Mouse (Mus musculus) right cerebral cortex, adult 2 months (tissue): ENCODE measurements around the gene Pnliprp1.
A peak's percentile ranks its signal among the peaks of the same experiment; 100 is the strongest.

Experiments used
- DNase-seq, 2 experiments: peaks; one replicate each; pipeline ENCODE4 v3.0.0; 2021 to 2022; ENCODE audit warnings: low spot score in 2 of 2

The Pnliprp1 gene

DNA sequence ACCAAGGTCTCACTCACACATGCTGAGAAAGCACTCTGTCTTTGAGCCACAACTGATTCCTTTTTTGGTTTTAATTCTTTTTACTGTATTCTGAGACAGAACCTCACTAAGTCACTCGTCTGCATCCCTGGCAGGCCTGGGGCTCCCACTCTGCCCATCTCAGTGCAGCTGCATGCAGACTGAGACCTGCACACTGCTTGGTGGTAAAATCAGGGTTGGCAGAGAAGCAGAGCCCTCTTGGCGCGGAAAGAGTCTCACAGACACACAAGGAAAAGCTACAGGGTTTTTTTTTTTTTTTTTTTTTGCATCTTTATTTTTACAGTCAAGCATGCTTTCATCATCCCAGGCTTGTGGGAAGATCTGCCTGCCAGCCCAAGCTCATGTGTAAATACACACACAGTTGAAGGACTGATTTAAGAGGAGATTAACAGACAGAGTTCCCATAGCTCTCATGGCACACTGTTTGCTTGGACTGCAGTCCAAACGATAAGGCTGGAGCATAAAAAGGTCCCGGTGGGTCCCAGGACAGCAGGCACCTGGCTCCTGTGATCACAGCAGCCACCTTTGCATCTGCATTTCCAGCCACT lies at the start of gene Pnliprp1:
Gene Pnliprp1 (plus strand): TSS at position 443 of the 587 bp plus-strand sequence.
- DNase-seq, result peak; percentile 6 to 8

DNA sequence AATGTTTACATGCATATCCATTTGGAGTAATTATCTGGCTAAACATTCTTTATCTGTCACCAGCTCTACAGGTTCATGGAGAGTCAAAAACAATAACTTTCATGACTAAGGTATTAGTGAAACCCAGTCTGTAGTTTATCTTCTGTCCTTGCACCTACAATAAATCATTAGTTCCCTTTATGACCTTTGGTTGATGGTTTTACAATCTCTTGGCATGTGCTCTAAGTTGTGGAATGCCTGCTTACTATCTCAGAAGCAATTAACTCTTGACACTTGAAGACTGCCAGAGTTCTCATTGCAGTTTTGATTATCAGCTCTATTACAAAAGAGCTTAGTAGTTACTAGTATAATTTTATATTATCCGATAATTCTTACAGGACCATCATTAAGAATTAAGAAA lies 39.8 kb upstream of the Pnliprp1 start:
- DNase-seq, result no peak

DNA sequence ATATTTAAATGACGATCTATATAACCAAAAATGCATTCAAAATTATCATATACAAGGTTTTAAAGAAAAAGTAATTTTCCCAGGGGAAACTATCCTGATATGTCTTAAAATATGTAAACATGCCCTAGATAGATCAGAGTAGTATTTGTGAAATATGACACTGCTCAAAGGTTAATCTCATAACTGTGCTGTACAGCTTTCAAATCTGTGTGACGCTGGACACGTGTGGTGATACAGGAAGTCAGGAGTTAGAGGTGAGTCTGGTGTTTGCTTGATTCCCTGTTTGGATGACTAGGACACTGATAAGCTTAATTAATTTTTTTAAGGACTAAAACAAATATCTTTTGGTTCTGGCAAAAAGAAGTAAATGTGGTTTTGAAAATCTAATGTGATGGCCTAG lies 33.4 kb upstream of the Pnliprp1 start:
- no peak for DNase-seq

DNA sequence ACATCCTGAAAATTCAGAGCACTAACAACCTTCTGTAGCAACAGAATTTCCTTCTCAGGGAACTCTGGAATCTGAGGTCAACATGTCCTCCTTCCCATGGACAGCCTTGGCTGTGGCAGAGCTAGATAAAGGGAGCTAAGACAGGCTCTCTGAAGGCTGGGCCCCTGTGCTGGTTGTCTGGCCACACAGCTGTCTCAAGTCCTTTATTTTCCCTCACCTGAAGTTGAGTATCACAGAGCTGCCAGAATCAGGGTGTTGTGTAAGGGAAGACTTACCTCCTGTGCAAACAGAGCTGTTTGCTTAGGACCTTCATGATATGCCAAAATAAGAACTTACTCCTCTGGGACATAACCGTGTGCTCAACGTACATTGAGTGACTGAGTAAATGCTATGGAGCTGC lies 32.5 kb upstream of the Pnliprp1 start:
- no peak for DNase-seq

DNA sequence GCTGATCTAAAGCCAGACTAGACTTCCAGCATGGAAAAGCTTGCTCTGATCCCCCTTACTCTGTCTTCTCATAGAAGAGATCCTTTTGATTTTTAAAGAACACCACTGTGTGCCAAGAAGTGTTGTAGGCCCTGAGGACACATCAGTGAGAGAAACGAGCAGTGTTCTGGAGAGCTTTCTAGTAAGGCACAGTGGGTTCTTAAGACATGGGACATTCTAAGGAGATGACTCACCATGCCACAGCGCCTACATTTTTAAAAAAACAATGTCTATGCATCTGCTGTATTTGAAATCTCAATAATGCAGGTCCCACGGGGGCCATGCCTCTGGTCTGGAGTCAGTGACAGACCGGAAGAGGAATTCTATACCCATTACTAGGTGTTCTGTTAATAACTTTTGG lies 24.1 kb upstream of the Pnliprp1 start:
- peak in 1 of 2 experiments; percentile 5 for DNase-seq

DNA sequence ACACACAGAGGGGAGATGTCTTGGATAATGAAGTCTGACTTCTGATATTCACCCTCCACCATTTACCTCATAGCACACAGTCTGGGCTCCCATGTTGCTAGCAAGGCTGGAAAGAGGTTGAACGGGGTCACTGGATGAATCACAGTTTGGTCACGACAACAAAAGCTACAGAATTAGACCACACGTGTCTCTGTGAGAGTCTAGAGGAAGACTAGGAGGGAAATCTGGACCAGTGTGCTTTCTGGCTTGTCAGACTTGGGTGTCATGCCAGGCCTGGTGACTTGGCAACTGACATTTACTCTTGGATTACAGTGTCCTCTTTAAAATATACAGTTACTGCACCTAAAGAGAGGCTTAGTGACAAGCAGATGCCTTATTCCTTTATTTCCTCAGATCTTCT lies 20.1 kb upstream of the Pnliprp1 start:
- DNase-seq, result no peak

DNA sequence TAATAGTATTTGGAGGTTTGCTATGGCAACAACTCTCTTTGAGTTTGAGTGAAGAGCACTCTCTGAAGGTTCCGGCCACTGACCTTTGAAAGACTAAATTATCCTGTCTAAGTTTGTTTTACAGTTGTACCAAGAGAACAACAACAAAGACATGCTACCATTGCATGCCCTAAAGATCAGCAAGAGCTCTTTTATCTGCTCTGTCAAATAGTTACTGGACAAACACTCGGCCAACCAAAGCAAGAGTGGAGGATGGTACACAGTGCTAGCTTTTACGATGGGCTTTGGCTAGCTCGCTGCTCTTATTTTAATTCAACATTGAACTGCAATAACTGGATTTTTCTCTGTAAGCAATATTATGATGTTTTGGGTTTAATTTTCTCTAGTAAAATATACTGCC lies 10.8 kb upstream of the Pnliprp1 start:
- DNase-seq, result no peak

DNA sequence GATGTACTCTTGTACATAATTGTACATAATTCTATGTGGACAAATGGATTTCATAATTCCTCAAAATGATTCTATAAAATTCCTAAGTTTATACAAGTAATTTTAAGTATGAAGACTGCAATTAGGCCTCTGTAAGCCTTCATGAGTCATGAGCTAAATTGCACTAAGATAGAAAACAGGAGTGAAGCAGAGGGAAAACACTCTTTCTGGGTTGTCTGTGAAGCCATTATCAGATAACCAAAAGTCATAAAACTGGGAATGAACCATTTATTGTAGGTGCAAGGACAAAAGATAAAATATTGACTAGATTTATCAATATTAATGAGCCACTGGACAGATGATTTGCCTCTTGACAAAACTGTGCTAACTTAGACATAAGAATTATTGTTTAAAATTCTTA lies 8.2 kb upstream of the Pnliprp1 start:
- DNase-seq, result no peak

DNA sequence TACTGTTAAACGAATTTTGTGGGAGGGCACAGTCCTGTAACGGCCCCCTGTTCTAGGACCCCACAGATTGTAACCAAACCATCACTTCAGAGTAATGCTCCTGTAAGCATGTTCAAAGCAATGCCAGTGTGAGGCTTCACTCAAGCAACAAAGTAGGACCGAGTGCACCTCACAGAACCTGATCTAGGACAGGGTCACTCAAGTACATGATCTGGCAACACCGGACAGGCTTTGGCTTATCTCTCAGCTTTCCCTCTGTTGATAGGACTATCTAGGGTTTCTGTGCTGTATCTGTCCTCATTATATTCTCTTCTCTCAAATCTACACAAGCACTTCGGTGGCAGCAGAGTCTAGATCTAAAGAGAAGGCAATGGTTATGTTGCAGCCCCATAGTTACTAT lies 2.1 kb upstream of the Pnliprp1 start:
- no peak for DNase-seq

DNA sequence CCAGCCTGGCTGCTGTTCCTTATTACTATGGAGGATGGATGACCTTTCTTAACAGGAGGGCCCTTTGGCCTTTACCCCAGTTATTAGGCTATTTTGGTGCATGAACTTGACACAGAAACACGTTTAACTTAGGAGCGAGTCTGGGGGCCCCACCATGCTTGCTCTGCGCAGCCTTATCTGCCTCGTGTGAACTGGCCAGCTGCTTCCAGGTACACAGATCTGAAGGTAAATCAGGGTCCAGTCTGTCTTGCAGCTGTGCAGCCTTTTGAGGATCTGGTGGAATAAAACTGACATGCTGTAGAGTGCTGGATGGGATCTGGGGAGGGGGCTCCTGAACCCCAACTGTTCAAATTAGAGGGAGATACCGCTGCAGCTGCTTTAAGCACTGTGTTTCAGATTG lies 931 bp upstream of the Pnliprp1 start:
- no peak for DNase-seq

DNA sequence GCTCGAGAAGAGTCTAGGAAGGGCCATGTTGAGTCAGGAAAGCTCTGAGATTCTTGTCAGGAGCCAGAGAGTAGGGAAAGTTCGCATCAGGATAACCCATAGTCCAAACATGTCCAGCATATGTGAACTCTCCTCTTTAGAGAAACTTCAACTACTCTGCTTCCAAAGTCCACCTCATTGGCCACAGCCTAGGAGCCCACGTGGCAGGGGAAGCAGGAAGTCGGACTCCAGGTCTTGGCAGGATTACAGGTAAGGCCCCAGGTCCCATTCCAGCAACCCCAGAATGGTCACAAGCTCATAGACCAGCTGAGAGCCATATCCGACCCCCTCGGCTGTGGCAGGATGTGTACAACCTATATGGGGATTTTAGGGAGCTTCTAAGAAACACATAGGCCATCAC lies 4.5 kb downstream of the Pnliprp1 start:
- no peak for DNase-seq

DNA sequence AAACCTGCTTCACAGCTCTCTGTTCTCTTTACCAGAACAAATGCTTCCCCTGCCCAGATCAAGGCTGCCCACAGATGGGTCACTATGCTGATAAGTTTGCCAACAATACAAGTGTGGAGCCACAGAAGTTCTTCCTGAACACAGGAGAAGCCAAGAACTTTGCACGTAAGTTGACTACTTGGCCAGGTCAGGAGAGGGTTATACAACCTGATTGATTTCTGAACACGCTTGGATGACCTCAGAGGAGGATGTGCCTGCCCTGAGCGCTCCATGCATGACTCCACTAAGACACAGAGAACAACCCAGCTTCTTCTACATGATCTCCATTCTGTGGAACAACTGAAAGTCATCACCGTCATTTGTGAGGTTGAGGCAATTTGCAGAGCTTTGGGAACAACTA lies 9.4 kb downstream of the Pnliprp1 start:
- no peak for DNase-seq

DNA sequence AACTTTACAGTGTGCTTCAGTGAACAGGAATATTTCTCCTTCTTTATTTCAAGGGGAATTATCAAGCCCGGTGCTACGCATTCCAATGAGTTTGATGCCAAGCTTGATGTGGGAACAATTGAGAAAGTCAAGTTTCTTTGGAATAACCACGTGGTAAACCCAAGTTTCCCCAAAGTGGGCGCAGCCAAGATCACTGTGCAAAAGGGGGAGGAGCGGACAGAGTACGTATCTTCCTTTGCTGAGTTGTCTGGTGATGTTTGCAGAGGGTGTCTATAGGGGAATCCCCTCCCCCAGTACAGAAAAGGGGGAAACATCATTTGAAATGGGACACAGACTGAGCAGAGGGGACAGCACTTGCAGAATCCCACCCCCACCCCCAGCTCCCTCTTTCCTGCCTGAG lies 12.3 kb downstream of the Pnliprp1 start:
- no peak for DNase-seq

DNA sequence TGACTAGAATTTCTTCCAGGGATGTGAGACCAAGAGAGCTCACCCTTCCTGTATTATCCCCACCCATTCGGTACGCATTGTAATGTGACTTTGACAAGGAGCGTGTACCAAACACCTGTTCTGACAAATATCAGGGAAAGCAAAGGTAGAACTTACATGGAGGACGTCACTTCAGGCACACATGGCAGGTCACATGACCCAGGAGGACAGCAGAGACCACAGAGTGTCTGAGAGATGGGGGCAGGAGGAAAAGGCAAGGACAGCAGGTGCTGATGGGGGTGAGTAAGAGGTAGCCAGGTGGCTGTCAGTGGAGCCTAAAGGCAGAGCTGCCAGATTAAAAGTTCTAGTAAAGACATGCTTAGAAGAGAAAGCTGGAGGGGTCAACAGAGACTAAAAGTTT lies 14.0 kb downstream of the Pnliprp1 start:
- no peak for DNase-seq

DNA sequence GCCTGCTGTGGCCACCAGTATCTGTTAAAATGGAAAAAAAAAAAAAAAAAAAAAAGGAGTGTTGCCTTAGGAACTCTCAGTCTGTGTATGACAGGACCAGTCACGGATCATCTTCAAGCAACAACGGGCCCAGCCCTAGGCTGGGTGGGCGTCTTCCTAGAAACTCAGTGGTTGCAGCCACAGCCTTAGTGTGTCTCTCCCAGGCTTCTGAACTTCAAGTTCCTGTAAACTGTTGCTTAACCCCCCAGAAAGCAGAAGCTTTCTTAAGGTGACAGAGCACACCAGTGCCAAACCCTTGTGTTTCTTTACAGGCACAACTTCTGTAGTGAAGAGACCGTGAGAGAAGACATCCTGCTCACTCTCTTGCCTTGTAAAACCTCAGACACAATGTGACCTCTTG lies 15.0 kb downstream of the Pnliprp1 start:
- DNase-seq, result no peak

DNA sequence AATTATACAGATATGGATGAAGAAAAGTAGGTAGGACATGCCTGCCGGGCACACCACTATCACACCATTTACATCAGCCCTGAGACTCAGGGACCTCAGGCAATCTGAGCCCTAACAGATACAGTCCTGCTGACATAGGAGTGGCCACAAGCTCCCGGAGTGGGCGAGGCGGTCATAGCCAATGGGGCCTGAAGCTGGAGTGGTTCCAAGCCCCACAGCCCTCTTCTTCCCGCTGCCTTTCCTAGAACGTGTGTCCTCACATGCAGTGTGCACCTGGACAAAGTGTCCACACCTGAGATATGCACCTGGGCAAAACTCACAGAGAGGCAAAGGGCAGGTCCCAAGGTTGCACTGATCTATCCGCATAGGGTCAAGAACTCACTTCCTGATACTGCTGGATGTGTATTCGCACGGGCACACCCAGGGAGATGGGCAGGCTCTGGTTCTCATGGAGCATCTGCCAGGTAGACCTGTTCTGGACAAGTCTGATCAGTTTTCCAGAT lies 18.9 kb downstream of the Pnliprp1 start:
- DNase-seq, result no peak

DNA sequence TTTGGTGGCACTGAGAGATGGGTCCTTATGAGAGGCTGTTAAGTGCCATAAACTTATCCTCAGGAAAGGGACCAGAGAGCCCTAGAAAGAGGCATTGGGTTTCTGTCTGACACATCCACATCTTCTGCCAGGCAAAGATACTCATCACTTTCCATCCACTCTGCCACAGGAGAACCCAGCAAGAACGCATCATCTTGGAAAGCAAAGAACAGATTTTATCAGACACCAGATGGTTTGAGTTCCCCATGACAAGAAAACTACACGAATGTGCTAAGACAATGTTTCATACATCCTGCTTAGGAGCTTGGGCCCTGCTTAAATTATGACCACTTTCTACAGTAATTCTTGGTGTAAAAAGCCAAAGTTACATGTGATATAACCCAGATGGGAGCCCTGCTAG lies 22.1 kb downstream of the Pnliprp1 start:
- no peak for DNase-seq

DNA sequence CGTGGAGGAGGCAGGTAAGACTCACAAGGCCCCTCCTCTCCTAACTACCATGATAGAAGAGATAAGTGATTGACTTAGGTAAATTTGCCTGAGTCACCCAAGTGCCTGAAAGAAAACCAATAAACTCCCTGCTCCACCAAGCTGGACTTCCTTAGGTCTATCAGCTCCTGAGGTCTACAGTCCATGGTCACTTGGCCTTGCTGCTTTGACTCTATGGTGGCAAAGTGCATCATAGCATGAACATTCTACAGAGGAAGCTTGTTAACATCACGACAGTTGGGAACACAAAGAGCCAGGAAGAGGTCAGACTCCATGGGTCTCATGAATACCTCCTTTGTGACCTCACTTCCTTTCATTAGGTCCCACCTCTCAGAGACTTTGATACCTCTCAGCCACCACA lies 22.8 kb downstream of the Pnliprp1 start:
- DNase-seq, result no peak

DNA sequence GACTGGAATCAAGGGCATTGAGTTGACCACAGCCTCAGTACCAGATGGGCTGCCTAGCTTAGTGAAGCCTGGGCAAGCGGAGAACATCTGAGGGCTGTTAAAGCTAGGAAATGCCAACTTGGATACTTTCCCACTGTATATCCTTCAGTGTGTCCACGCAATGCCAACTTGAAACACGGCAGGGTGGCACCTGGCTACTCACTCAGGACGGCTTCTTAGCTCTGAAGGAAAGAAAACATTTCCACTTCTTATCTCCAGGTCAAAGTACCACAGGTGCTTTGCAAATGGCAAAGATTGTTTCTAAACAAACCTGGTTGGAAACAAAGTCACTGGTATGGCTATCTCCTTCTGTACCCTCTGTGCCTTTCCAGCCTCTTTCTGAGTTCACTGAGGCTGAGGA lies 30.2 kb downstream of the Pnliprp1 start:
- DNase-seq, result no peak

DNA sequence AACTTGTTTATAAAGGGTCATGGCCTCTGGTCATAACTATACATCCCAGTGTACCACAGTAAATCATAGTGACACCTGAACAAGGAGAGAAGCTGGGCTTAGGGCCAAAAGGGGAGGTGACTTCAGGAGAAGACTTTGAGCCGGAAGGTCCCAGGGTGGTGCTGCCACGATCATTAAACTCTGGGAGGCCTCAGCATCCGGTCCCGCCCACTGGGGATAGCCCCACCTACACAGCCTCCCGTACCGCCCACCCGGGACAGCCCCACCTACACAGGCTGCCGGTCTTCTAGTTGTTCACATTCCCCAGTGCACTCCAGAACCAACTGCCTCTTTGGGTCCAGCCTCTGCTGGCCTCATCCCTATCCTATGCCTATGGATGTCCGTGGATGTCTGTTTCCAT lies 30.7 kb downstream of the Pnliprp1 start, which contains the start of gene Pnliprp2:
Gene Pnliprp2 (plus strand): TSS at position 297 of the 400 bp plus-strand sequence.
- no peak for DNase-seq

DNA sequence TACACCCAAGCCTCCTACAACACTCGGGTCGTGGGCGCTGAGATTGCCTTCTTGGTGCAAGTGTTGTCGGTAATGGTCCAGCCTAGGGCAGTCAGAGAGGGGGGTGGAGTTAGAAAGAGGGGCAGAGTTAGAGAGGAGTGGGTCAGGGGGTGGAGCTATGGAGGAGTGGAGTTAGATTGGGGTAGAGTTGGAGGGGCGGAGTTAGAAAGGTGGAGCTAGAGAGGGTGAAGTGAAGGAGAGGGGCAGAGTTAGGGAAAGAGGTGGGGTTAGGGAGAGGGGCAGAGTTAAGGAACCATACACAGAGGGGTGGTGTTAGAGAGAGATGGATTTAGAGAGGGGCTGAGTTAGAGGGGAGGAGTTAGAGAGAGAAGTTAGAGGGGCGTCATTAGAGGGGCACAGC lies 33.6 kb downstream of the Pnliprp1 start:
- DNase-seq, result no peak

DNA sequence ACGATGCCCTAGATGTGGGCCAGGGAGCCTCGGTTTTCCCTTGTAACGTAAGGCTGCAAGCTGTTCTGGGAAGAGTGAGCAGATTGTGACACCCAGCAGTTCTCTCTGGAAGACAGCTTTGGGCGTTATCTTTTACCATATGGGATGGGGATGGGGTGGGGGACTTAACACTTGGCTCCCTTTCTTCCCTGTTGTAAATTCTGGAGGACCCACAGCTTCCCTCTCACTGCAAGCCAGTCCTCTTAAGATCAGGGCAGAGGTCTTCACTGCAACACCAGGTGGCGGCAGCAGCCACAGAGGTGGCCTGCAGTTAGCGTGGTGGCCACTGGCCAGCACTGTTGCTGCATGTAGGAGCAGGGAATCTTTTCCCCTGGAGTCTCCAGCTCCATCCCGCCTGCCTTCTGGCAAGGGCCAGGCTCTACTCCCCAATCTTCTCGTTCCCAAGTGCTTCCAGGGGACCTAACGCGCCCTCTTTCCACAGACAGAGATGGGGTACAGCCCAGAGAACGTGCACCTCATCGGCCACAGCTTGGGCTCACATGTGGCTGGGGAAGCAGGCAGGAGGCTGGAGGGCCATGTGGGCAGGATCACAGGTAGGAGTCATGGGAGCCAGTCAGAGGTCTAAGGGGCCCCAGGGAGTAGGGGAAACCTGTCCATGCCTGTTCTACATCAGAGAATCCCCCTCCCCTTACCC lies 34.3 kb downstream of the Pnliprp1 start:
- DNase-seq, result peak; percentile 54 to 67

DNA sequence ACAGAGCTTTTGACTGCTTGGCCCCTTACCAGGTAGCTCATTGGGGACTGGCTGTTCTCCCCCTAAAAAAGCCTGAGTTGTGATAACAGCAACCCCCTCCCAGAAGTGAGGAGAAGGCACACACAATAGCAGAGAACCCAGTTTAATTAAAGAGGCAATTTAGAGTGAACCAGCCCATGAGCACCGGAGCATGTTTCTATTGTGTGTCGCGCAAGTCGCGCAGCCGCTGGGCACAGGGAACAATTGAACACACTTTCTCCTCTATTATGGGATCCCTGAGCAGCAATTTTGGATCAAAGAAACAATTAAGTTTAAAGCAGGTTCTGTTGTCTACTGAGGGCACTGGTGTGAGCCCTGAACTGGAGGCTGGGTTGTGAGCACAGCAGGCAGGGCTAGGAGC lies 38.6 kb downstream of the Pnliprp1 start:
- no peak for DNase-seq

DNA sequence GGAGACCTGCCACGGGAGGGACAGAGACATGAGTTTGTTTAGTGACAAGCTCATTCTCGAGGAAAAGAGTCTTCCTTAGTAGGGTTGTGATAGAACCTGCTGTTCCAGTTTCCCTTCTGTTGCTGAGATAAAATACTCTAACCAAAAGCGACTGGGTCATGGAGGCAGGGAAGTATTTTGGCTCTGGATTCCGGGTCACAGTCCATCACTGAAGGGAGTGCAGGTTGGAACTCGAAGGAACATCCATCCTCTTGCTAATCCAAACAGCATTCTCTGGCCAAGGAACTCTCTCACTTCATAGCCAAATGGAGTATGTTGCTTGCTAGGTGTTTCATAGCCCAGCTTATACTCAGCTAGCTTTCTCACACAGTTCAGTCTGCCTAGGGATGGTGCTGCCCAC lies 47.8 kb downstream of the Pnliprp1 start:
- no peak for DNase-seq
